Mouse (Mus musculus): ENCODE results near the gene Svep1. TPM values are rescaled to one million over a fixed set of nuclear protein-coding genes. Genes with fewer than 3 reads are reported as not detected.

Gene Svep1
- polyA plus RNA-seq (2016; fragmentation: Nextera tagmentation; extraction: Ambion mirVana) = 4.5 and 5.1 TPM in 2 replicates

GRCm38 (mm10) chr4:58206115-58206945, at the start of gene Svep1:
TSS of gene Svep1 (minus strand) at chr4:58206859.
- H3K4me1 ChIP-seq = peaks cover 3% of the 10 kb centered on the region
- H3K4me3 ChIP-seq = peak within 1 kb of the TSS; percentile 50
- H3K9ac ChIP-seq = peak within 1 kb of the TSS; percentile 59
- ATAC-seq (ENCODE audit: low FRiP score) = peak; percentile 66
- H3K27ac ChIP-seq = no peak within 1 kb of the TSS
- H3K36me3 ChIP-seq = no peaks in the 10 kb centered on the region
- peaks cover 30% of the 10 kb centered on the region for H3K27me3 ChIP-seq
- WGBS = under 1% methylated on average over 47 of the region's 47 CpGs
- peak within 1 kb of the TSS; percentile 89 for H3K4me2 ChIP-seq (replicated peaks)
- H3K9me3 ChIP-seq (replicated peaks) = no peaks in the 10 kb centered on the region

- 40% methylated on average over 5 of the region's 5 CpGs for WGBS
- ATAC-seq (ENCODE audit: low FRiP score) = no peak
- H3K4me2 ChIP-seq (replicated peaks) = no peak overlapping the region
- no peaks in the 10 kb centered on the region for H3K4me1 ChIP-seq
- no peaks in the 10 kb centered on the region for H3K27me3 ChIP-seq
- no peaks in the 10 kb centered on the region for H3K9me3 ChIP-seq (replicated peaks)
- H3K36me3 ChIP-seq = no peaks in the 10 kb centered on the region
- H3K9ac ChIP-seq = no peak overlapping the region
- H3K27ac ChIP-seq = no peak overlapping the region
- no peak overlapping the region for H3K4me3 ChIP-seq
These were observed 46.8 kb upstream of the Svep1 start for GRCm38 (mm10) chr4:58253410-58253809.

- H3K4me1 ChIP-seq = no peaks in the 10 kb centered on the region
- WGBS = 94% methylated on average over 3 of the region's 3 CpGs
- H3K27ac ChIP-seq = no peak overlapping the region
- H3K9ac ChIP-seq = no peak overlapping the region
- H3K4me3 ChIP-seq = no peak overlapping the region
- H3K36me3 ChIP-seq = no peaks in the 10 kb centered on the region
- no peaks in the 10 kb centered on the region for H3K27me3 ChIP-seq
- no peak for ATAC-seq (ENCODE audit: low FRiP score)
- no peak overlapping the region for H3K4me2 ChIP-seq (replicated peaks)
- H3K9me3 ChIP-seq (replicated peaks) = no peaks in the 10 kb centered on the region
These were observed 45.7 kb upstream of the Svep1 start for GRCm38 (mm10) chr4:58252381-58252780.

GRCm38 (mm10) chr4:58245544-58245943, 38.9 kb upstream of the Svep1 start:
- no peak overlapping the region for H3K4me2 ChIP-seq (replicated peaks)
- H3K36me3 ChIP-seq = no peaks in the 10 kb centered on the region
- ATAC-seq (ENCODE audit: low FRiP score) = no peak
- no peak overlapping the region for H3K27ac ChIP-seq
- H3K27me3 ChIP-seq = no peaks in the 10 kb centered on the region
- H3K9me3 ChIP-seq (replicated peaks) = no peaks in the 10 kb centered on the region
- WGBS = 94% methylated on average over 1 of the region's 1 CpGs
- H3K4me1 ChIP-seq = no peaks in the 10 kb centered on the region
- no peak overlapping the region for H3K9ac ChIP-seq
- H3K4me3 ChIP-seq = no peak overlapping the region

GRCm38 (mm10) chr4:58240416-58240815, 33.8 kb upstream of the Svep1 start:
- Histone ChIP-seq H3K36me3 (no peaks in the 10 kb centered on the region), H3K4me3 (no peak overlapping the region), H3K9ac (no peak overlapping the region), H3K9me3 (replicated peaks) (no peaks in the 10 kb centered on the region), H3K27ac (no peak overlapping the region), H3K4me2 (replicated peaks) (no peak overlapping the region), H3K27me3 (no peaks in the 10 kb centered on the region), H3K4me1 (no peaks in the 10 kb centered on the region)
- ATAC-seq (ENCODE audit: low FRiP score) = no peak
- WGBS = 79% methylated on average over 7 of the region's 7 CpGs

GRCm38 (mm10) chr4:58235828-58236227, 29.2 kb upstream of the Svep1 start:
- H3K27me3 ChIP-seq = no peaks in the 10 kb centered on the region
- H3K36me3 ChIP-seq = no peaks in the 10 kb centered on the region
- H3K9ac ChIP-seq = no peak overlapping the region
- no peak overlapping the region for H3K4me3 ChIP-seq
- ATAC-seq (ENCODE audit: low FRiP score) = no peak
- H3K4me2 ChIP-seq (replicated peaks) = no peak overlapping the region
- no peak overlapping the region for H3K27ac ChIP-seq
- no peaks in the 10 kb centered on the region for H3K9me3 ChIP-seq (replicated peaks)
- WGBS = 62% methylated on average over 6 of the region's 6 CpGs
- H3K4me1 ChIP-seq = no peaks in the 10 kb centered on the region

GRCm38 (mm10) chr4:58223499-58223898, 16.8 kb upstream of the Svep1 start:
- H3K4me1 ChIP-seq = no peaks in the 10 kb centered on the region
- H3K36me3 ChIP-seq = no peaks in the 10 kb centered on the region
- H3K27me3 ChIP-seq = no peaks in the 10 kb centered on the region
- 92% methylated on average over 2 of the region's 2 CpGs for WGBS
- H3K9me3 ChIP-seq (replicated peaks) = no peaks in the 10 kb centered on the region
- H3K9ac ChIP-seq = no peak overlapping the region
- ATAC-seq (ENCODE audit: low FRiP score) = no peak
- no peak overlapping the region for H3K27ac ChIP-seq
- no peak overlapping the region for H3K4me3 ChIP-seq
- no peak overlapping the region for H3K4me2 ChIP-seq (replicated peaks)

- Histone ChIP-seq H3K9me3 (replicated peaks) (no peaks in the 10 kb centered on the region), H3K27ac (no peak overlapping the region), H3K9ac (no peak overlapping the region), H3K4me2 (replicated peaks) (no peak overlapping the region), H3K36me3 (no peaks in the 10 kb centered on the region), H3K4me1 (no peaks in the 10 kb centered on the region), H3K4me3 (no peak overlapping the region), H3K27me3 (peaks cover 12% of the 10 kb centered on the region)
- no peak for ATAC-seq (ENCODE audit: low FRiP score)
- 76% methylated on average over 6 of the region's 6 CpGs for WGBS
These were observed 4.7 kb upstream of the Svep1 start for GRCm38 (mm10) chr4:58211374-58211773.

- no peak overlapping the region for H3K27ac ChIP-seq
- no peak overlapping the region for H3K4me3 ChIP-seq
- WGBS = 63% methylated on average over 5 of the region's 5 CpGs
- no peaks in the 10 kb centered on the region for H3K36me3 ChIP-seq
- H3K4me1 ChIP-seq = peaks cover 2% of the 10 kb centered on the region
- no peaks in the 10 kb centered on the region for H3K9me3 ChIP-seq (replicated peaks)
- ATAC-seq (ENCODE audit: low FRiP score) = no peak
- H3K9ac ChIP-seq = no peak overlapping the region
- no peak overlapping the region for H3K4me2 ChIP-seq (replicated peaks)
- H3K27me3 ChIP-seq = peaks cover 19% of the 10 kb centered on the region
These were observed 4.0 kb upstream of the Svep1 start for GRCm38 (mm10) chr4:58210557-58211090.

GRCm38 (mm10) chr4:58205750-58206114, 927 bp downstream of the Svep1 start:
- H3K4me2 ChIP-seq (replicated peaks) = peak overlapping the region; percentile 89
- no peak overlapping the region for H3K27ac ChIP-seq
- no peaks in the 10 kb centered on the region for H3K36me3 ChIP-seq
- peak overlapping the region; percentile 59 for H3K9ac ChIP-seq
- H3K27me3 ChIP-seq = peaks cover 30% of the 10 kb centered on the region
- WGBS = under 1% methylated on average over 31 of the region's 31 CpGs
- H3K4me3 ChIP-seq = peak overlapping the region; percentile 50
- ATAC-seq (ENCODE audit: low FRiP score) = peak; percentile 22; the same call in 1 of the 2 replicates
- H3K9me3 ChIP-seq (replicated peaks) = no peaks in the 10 kb centered on the region
- H3K4me1 ChIP-seq = peaks cover 3% of the 10 kb centered on the region

- Histone ChIP-seq H3K27ac (no peak overlapping the region), H3K9ac (no peak overlapping the region), H3K36me3 (no peaks in the 10 kb centered on the region), H3K4me2 (replicated peaks) (no peak overlapping the region), H3K9me3 (replicated peaks) (no peaks in the 10 kb centered on the region), H3K4me3 (no peak overlapping the region), H3K27me3 (peaks cover 22% of the 10 kb centered on the region), H3K4me1 (peaks cover 3% of the 10 kb centered on the region)
- WGBS = 92% methylated on average over 2 of the region's 2 CpGs
- ATAC-seq (ENCODE audit: low FRiP score) = no peak
These were observed 5.0 kb downstream of the Svep1 start for GRCm38 (mm10) chr4:58201703-58202102.

GRCm38 (mm10) chr4:58200826-58201225, 5.8 kb downstream of the Svep1 start:
- no peak overlapping the region for H3K4me2 ChIP-seq (replicated peaks)
- peaks cover 3% of the 10 kb centered on the region for H3K4me1 ChIP-seq
- no peak overlapping the region for H3K4me3 ChIP-seq
- no peak overlapping the region for H3K27ac ChIP-seq
- no peak for ATAC-seq (ENCODE audit: low FRiP score)
- no peaks in the 10 kb centered on the region for H3K9me3 ChIP-seq (replicated peaks)
- H3K9ac ChIP-seq = no peak overlapping the region
- no peaks in the 10 kb centered on the region for H3K36me3 ChIP-seq
- peaks cover 13% of the 10 kb centered on the region for H3K27me3 ChIP-seq
- WGBS = 68% methylated on average over 4 of the region's 4 CpGs

GRCm38 (mm10) chr4:58197230-58197629, 9.4 kb downstream of the Svep1 start:
- 78% methylated on average over 4 of the region's 4 CpGs for whole genome bisulfite sequencing
- H3K9me3 ChIP-seq (replicated peaks) = no peaks in the 10 kb centered on the region
- H3K27me3 ChIP-seq = no peaks in the 10 kb centered on the region
- H3K4me1 ChIP-seq = no peaks in the 10 kb centered on the region
- H3K27ac ChIP-seq = no peak overlapping the region
- ATAC-seq (ENCODE audit: low FRiP score) = no peak
- H3K36me3 ChIP-seq = no peaks in the 10 kb centered on the region
- H3K9ac ChIP-seq = no peak overlapping the region
- no peak overlapping the region for H3K4me3 ChIP-seq
- no peak overlapping the region for H3K4me2 ChIP-seq (replicated peaks)
